Mouse (Mus musculus) hindbrain, postnatal 0 days (tissue): ENCODE results near the gene 2310039H08Rik. TPM values are rescaled to one million over a fixed set of nuclear protein-coding genes. Genes with fewer than 3 reads are reported as not detected.

Source experiments
- ATAC-seq: fragments of 200-750 bp; cut with Nextera tagmentation; 2 replicates; pipeline ENCODE4 v1.8.0; 2017; ENCODE audit warnings: mild to moderate bottlenecking, moderate TSS enrichment, moderate library complexity
- DNase-seq: peaks from one replicate; pipeline ENCODE4 v3.0.0-alpha.2; 2015; ENCODE audit warnings: low spot score
- H3K27ac ChIP-seq: fragments of 300-500 bp; sonication (generic); 2 replicates; pipeline ENCODE4 v1.5.1; 2014; ENCODE audit warnings: mild to moderate bottlenecking
- H3K27me3 ChIP-seq: fragments of 300-500 bp; sonication (generic); 2 replicates; pipeline ENCODE4 v1.6.1; 2014; ENCODE audit warnings: low read length, mixed read lengths; ENCODE audit not compliant: insufficient read depth
- H3K36me3 ChIP-seq: fragments of 300-500 bp; sonication (generic); 2 replicates; pipeline ENCODE4 v1.6.1; 2014; ENCODE audit warnings: low read length, mixed read lengths; ENCODE audit not compliant: insufficient read depth
- H3K4me1 ChIP-seq: fragments of 300-500 bp; sonication (generic); 2 replicates; pipeline ENCODE4 v1.6.1; 2014; ENCODE audit warnings: antibody characterized with exemption, low read length, mixed read lengths; ENCODE audit not compliant: insufficient read depth
- H3K4me2 ChIP-seq: fragments of 300-500 bp; sonication (generic); 2 replicates; pipeline ENCODE4 v1.6.1; 2014; ENCODE audit warnings: low read depth, mild to moderate bottlenecking, low read length, moderate library complexity, mixed read lengths
- H3K4me3 ChIP-seq: fragments of 300-500 bp; sonication (generic); 2 replicates; pipeline ENCODE4 v1.5.1; 2014; ENCODE audit warnings: low read length
- H3K9ac ChIP-seq: fragments of 300-500 bp; sonication (generic); replicated peaks from 2 replicates; pipeline ENCODE4 v1.6.1; 2014; ENCODE audit warnings: mild to moderate bottlenecking, low read length, moderate library complexity, mixed read lengths
- H3K9me3 ChIP-seq: fragments of 300-500 bp; sonication (generic); 2 replicates; pipeline ENCODE4 v1.6.1; 2016; ENCODE audit warnings: low read length, mixed read lengths
- CTCF ChIP-seq: IDR thresholded peaks from 2 replicates; pipeline ENCODE4 v1.5.1; 2016; ENCODE audit warnings: antibody characterized with exemption, control low read depth, low read depth
- WGBS: fragments of 180-500 bp; shearing (Covaris S2); extraction: QIAGEN DNeasy Blood & Tissue Kit; methylation state at CpG from one replicate; pipeline ENCODE4 v1.1.7; 2014; 5-methylcytosine and 5-hydroxymethylcytosine counted together
- polyA plus RNA-seq: library from polyadenylated mRNA; unstranded; fragments of >200 nt; fragmentation: Nextera tagmentation; extraction: Ambion mirVana; gene quantifications from 2 replicates; pipeline ENCODE4 v1.2.1, GENCODE M21; 2015
- total RNA-seq: library from RNA; depleted of rRNA; stranded (reverse); fragments of >200 nt; gene quantifications from 2 replicates; pipeline ENCODE4 v1.2.3, GENCODE M21; 2014

2310039H08Rik gene
- total and polyA plus RNA-seq, 2 experiments from 2014 or later, result 46.4 to 64.7 TPM

GRCm38 (mm10) chr17:46728496-46728895, 43.9 kb upstream of the 2310039H08Rik start:
- peak overlapping the region; percentile 38; the same call in 1 of the 2 replicates for H3K4me2 ChIP-seq
- no peak; the same call in 1 of the 2 replicates for ATAC-seq

DNA sequence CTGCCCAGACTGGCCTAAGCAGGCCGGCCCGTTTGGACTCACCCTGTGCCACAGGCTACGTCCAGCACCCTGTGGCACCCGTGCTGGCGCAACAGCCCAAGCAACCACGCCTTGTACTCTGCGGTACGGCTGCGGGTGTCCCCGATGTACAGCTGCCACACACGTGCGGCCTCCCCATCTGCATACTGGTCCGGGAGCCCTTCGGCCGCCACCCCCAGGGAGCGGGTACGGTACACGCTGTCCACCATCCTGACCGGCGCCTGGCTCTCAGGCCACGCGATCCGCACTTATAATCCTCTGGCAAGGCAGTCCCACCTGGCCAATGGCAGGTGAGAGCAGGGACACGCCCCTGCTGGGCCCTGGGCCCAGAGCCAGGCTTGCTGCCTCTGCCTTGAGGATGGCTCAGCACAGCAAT, 43.5 kb upstream of the 2310039H08Rik start, which contains the start of gene Gnmt:
TSS of gene Gnmt (minus strand) at position 265 of the 415 bp plus-strand sequence.
- Histone ChIP-seq H3K4me3 (peak within 1 kb of the TSS; percentile 14; the same call in 1 of the 2 replicates), H3K9me3 (no peaks in the 10 kb centered on the region), H3K4me2 (peak within 1 kb of the TSS; percentile 38), H3K4me1 (no peaks in the 10 kb centered on the region), H3K9ac (0 out of 2 replicates have a peak within 1 kb of the TSS, but pooled peaks have one; percentile 35), H3K27ac (no peak within 1 kb of the TSS), H3K27me3 (no peaks in the 10 kb centered on the region; the same call in 1 of the 2 replicates), H3K36me3 (no peaks in the 10 kb centered on the region; the same call in 1 of the 2 replicates)
- no peak for TF ChIP-seq CTCF
- peak; percentile 39 for ATAC-seq
- no peak for DNase-seq
- 17% methylated on average over 24 of the region's 24 CpGs for WGBS

More at GRCm38 (mm10) chr17:46728496-46728895, 43.9 kb upstream of the 2310039H08Rik start:
- no peak for DNase-seq
- H3K27me3 ChIP-seq, result no peaks in the 10 kb centered on the region; the same call in 1 of the 2 replicates
- no peaks in the 10 kb centered on the region; the same call in 1 of the 2 replicates for H3K36me3 ChIP-seq
- no peak overlapping the region for H3K27ac ChIP-seq
- TF ChIP-seq CTCF, result no peak
- H3K4me1 ChIP-seq, result no peaks in the 10 kb centered on the region
- 0 out of 2 replicates have a peak overlapping the region, but pooled peaks have one; percentile 35 for H3K9ac ChIP-seq
- H3K4me3 ChIP-seq, result no peak overlapping the region
- H3K9me3 ChIP-seq, result no peaks in the 10 kb centered on the region
- WGBS, result 52% methylated on average over 11 of the region's 11 CpGs

DNA sequence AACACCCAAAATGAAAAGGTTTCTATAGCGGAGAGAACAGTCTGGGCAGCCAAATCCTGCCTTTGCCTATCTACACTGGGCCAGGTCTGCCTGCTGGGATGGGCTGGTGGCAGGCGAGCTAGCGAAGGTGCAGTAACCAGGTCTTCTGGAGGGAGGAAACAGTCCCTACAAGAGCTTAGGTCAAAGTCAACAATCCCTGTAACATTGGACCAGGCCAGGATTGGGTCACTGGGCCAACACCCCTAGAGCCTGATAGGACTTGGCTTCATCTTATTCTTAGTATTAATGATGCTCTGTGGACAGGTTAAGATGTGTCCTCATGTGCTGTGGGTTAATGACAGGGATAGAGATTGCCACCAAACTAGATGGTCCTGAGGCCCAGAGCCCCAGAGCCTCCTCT, 38.4 kb upstream of the 2310039H08Rik start:
- Histone ChIP-seq H3K4me3 (no peak overlapping the region), H3K9me3 (no peaks in the 10 kb centered on the region), H3K9ac (no peak overlapping the region), H3K4me2 (no peak overlapping the region), H3K27me3 (no peaks in the 10 kb centered on the region; the same call in 1 of the 2 replicates), H3K27ac (no peak overlapping the region), H3K4me1 (no peaks in the 10 kb centered on the region), H3K36me3 (peaks cover 12% of the 10 kb centered on the region)
- TF ChIP-seq CTCF, result no peak
- no peak for ATAC-seq
- no peak for DNase-seq
- WGBS, result 96% methylated on average over 3 of the region's 3 CpGs

GRCm38 (mm10) chr17:46735287-46735686, 37.1 kb upstream of the 2310039H08Rik start:
- H3K4me3 ChIP-seq, result no peak overlapping the region
- 86% methylated on average over 7 of the region's 7 CpGs for WGBS

DNA sequence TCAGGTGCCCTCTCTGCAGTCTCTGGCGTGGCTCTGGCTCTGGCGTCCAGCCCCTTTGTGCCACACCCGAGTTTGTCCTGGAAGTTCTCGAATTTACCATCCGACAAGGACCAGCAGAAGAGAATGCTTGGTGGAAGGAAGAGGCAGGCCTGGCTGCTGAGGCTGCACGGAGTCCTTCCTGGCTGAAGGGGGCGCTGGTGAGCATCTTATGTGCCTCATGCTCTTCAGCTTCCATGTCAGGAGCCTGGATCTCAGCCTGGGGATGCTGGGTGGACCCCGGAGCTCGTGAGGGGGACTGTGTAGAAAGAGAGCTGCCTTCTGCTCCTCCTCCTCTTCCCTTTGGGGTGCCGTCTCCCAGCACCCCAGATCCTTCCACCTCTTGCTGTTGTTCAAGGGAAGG, 36.3 kb upstream of the 2310039H08Rik start:
- H3K36me3 ChIP-seq, result peaks cover 12% of the 10 kb centered on the region
- no peak overlapping the region for H3K27ac ChIP-seq
- H3K9me3 ChIP-seq, result no peaks in the 10 kb centered on the region
- 0 out of 2 replicates have a peak, but pooled peaks have one; percentile 21 for ATAC-seq
- no peaks in the 10 kb centered on the region for H3K27me3 ChIP-seq
- TF ChIP-seq CTCF, result peak; percentile 51
- H3K4me2 ChIP-seq, result no peak overlapping the region
- H3K4me3 ChIP-seq, result no peak overlapping the region
- DNase-seq, result peak; percentile 32
- H3K4me1 ChIP-seq, result no peaks in the 10 kb centered on the region
- H3K9ac ChIP-seq, result no peak overlapping the region
- 61% methylated on average over 9 of the region's 10 CpGs for WGBS

More at GRCm38 (mm10) chr17:46735287-46735686, 37.1 kb upstream of the 2310039H08Rik start:
- no peak for TF ChIP-seq CTCF
- Histone ChIP-seq H3K27ac (no peak overlapping the region), H3K4me2 (no peak overlapping the region), H3K9me3 (no peaks in the 10 kb centered on the region), H3K36me3 (peaks cover 12% of the 10 kb centered on the region), H3K9ac (no peak overlapping the region), H3K27me3 (no peaks in the 10 kb centered on the region), H3K4me1 (no peaks in the 10 kb centered on the region)
- ATAC-seq (no peak), DNase-seq (no peak)

DNA sequence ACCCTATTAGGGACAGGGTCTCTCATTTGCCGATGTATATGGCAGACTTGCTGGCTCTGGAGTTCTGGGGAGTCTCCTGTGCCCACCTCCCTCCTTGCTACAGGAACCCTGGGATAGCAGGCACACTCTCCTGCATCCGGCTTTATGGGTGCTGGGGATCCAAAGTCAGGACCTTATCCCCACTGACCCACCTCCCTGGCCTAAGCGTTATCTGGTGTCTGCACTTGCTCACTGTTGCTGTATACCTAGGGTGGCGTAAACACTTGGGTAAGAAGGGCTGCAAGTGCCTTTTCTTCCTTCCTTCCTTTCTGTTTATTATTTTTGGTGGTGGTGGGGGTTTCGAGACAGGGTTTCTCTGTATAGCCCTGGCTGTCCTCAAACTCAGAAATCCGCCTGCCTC, 31.1 kb upstream of the 2310039H08Rik start:
- peaks cover 21% of the 10 kb centered on the region for H3K36me3 ChIP-seq
- ATAC-seq (no peak), DNase-seq (no peak)
- H3K27me3 ChIP-seq, result no peaks in the 10 kb centered on the region
- no peak for TF ChIP-seq CTCF
- H3K4me3 ChIP-seq, result no peak overlapping the region
- no peaks in the 10 kb centered on the region for H3K9me3 ChIP-seq
- H3K4me1 ChIP-seq, result no peaks in the 10 kb centered on the region
- no peak overlapping the region for H3K27ac ChIP-seq
- WGBS, result 95% methylated on average over 6 of the region's 6 CpGs
- no peak overlapping the region for H3K9ac ChIP-seq
- H3K4me2 ChIP-seq, result no peak overlapping the region

DNA sequence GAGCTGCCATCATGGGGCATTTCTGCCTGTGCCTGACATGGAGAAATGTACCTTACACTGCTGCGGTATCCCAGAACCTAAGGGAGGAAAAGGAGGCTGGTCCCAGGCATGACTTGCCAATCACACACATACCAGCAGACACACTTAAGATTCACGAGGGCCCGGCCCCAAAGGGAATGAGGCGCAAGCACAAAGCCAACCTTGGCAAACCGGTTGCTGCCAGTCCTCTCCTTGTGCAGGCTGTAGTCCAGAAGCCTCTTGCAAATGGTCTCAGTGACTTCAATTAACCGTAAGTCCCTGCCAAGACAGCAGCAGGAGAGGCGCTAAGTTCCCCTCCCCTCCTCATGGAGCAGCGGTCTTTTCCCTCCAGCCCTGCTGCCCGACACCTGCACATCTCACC, 29.4 kb upstream of the 2310039H08Rik start:
- Histone ChIP-seq H3K4me1 (no peaks in the 10 kb centered on the region), H3K9ac (no peak overlapping the region), H3K36me3 (peaks cover 18% of the 10 kb centered on the region), H3K9me3 (no peaks in the 10 kb centered on the region), H3K27ac (no peak overlapping the region), H3K4me3 (no peak overlapping the region), H3K27me3 (no peaks in the 10 kb centered on the region), H3K4me2 (no peak overlapping the region)
- 73% methylated on average over 9 of the region's 9 CpGs for WGBS
- DNase-seq (peak; percentile 8), ATAC-seq (no peak)
- TF ChIP-seq CTCF, result no peak
